Mouse (Mus musculus) lung, adult 2 months (tissue): ENCODE measurements around the gene Kpna2.

Experiments
- CTCF ChIP-seq: fragments of 200-500 bp; IDR thresholded peaks from 2 replicates; pipeline ENCODE4 v1.5.1; 2011; ENCODE audit warnings: mild to moderate bottlenecking, low read length, control low read depth; ENCODE audit not compliant: insufficient read depth
- POLR2A ChIP-seq: fragments of 200-500 bp; IDR thresholded peaks from 2 replicates; pipeline ENCODE4 v1.6.1; 2011; ENCODE audit warnings: low read depth, mild to moderate bottlenecking, control low read depth, low read length, borderline replicate concordance; ENCODE audit errors: extremely low read depth

GRCm38 (mm10) chr11:106959121-106959520 lies 40.2 kb downstream of the Kpna2 start:
- TF ChIP-seq CTCF = no peak
- TF ChIP-seq POLR2A = no peak
